Mouse (Mus musculus) heart, adult 2 months (tissue): ENCODE measurements around the gene Kcp.

ENCODE experiments used
- CTCF ChIP-seq: fragments of 200-600 bp; IDR thresholded peaks from 2 replicates; pipeline ENCODE4 v1.8.1; 2022; ENCODE audit warnings: antibody characterized with exemption, mild to moderate bottlenecking, moderate library complexity
- EP300 ChIP-seq: fragments of 200-500 bp; IDR thresholded peaks from 2 replicates; pipeline ENCODE4 v1.6.1; 2011; ENCODE audit warnings: low read depth, low read length, control low read depth; ENCODE audit not compliant: insufficient read depth
- POLR2A ChIP-seq: fragments of 200-500 bp; IDR thresholded peaks from 2 replicates; pipeline ENCODE4 v1.6.1; 2011; ENCODE audit warnings: mild to moderate bottlenecking, low read depth, low read length, control low read depth; ENCODE audit not compliant: insufficient read depth

GRCm38 (mm10) chr6:29537221-29537620 is 29.5 kb upstream of the Kcp start:
- TF ChIP-seq POLR2A, result no peak
- TF ChIP-seq CTCF, result no peak
- no peak for TF ChIP-seq EP300
